Mouse (Mus musculus) testis, postnatal 14 days (tissue): Measurements from ENCODE around the gene Iqcf6.

Source experiments
- DNase-seq: peaks from one replicate; pipeline ENCODE4 v3.0.0; 2021; ENCODE audit warnings: low spot score

Gene Iqcf6

DNA sequence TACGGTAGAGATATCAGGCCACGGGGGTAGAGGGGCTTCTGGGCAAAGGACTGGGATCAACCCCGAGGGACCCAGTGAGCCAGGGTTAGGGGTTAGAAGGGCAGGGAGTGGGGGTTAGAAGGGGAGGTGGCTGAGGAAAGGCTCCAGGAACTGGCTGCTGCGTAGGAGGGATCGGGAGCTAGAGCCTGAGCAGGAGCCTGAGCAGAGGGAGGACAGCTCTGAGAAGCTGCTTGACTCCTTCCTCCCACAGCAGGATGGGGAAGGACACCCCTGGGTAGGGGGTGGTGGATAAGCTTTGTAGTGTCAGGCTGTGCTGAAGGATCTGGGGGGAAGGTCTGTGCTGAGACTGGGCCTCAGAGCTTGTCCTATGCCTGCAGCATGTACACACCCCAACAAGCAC lies 30.4 kb downstream of the Iqcf6 start:
- DNase-seq = no peak

GRCm38 (mm10) chr9:106657592-106657991 lies 31.2 kb downstream of the Iqcf6 start:
- DNase-seq = no peak

GRCm38 (mm10) chr9:106659441-106659840 lies 33.1 kb downstream of the Iqcf6 start:
- no peak for DNase-seq

DNA sequence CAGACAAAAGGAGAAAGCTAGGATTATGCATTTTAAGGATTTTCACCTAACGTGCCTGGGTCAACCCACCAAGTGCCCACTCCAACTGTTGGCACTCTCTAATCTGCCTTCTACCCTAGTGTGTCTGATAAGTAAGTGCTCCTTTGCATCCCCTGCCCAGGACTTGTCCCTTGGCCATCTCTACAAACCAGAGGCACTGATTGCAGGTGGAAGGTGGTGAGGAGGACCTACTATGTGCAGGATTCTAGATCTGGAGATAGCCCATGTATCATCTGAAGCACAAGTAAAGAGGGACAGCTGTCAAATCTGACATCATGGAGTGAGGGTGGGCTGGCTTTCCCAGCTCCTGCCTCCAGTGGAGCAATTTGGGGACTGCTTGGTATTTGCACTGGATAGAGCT lies 33.6 kb downstream of the Iqcf6 start:
- no peak for DNase-seq

DNA sequence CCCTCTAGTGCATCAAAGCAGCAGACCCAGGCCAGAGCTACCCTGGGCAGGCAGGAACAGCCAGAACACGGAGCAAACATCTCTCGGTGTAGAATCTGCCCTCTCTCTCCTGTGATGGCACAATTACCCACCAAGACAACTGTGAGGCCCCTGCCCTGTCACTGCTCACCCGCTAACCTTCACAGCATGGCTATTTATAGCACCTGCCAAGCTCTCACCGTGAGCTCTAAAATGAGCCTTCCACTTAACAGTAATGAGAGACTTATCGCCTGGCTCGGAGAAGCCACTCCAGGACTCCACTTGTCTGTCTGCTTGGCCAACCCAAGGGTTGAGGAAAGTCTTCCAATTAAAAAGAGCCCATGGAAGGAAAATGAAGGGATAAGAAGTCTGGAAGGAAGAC lies 36.8 kb downstream of the Iqcf6 start:
- no peak for DNase-seq

DNA sequence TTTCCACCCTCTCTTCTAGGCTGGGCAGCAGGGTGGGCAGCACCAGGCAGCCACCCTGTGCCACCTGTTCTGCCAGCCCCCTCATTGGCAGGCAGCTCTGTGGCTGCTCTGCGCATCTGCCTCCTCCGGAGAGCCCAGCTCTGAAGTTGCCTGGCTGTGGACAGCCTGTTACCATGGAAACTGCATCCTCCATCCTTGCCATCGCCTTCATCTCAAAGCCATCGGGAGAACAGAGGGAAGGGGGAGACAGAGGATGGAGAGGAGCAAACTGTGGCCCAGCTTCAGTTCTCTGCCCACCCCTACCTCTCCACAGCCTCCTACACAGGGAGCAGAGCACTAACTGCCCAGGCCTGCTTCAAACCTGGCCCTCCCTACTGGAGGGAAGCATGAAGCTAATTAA lies 38.1 kb downstream of the Iqcf6 start:
- no peak for DNase-seq

DNA sequence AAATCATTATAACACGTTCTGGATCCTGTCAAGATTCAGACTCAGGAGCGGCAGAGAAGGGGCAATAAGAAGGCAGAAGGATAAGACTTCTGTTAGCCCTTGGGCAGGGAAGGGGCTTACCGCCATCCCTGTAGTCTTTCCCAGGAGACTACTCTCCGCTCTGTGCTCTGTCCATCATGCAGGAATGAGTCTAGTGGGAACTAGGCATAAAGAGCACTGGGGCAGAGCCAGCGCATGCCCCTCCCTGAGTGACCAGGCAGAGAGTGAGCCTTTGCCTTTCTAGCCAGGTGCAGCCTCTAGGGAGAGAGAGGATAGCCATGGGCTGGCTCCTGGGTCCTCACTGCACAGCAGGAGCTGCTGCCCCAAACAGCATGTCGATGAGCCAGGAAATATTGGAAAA lies 38.5 kb downstream of the Iqcf6 start:
- DNase-seq = no peak

DNA sequence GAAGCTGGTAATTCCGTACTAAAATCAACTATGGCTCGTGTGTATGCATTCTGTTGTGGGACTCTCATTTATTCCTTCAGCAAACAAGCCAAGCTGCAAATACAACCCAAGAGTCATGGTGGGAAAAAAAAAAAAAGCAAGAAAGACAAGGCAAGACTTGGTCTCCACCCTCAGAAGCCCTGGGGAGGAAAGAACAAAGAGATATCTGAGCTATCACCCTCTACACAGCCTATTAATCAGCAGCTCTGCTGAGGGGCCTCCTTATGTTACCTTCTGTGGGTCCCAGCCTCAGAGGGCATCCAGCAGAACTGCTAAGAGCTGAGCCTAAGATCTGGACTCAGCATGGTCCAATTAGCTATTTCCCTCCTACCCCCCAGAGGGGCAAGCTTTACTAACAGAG lies 47.5 kb downstream of the Iqcf6 start:
- no peak for DNase-seq

- peak; percentile 47 for DNase-seq
These were observed 49.1 kb downstream of the Iqcf6 start for GRCm38 (mm10) chr9:106675480-106675879.

- no peak for DNase-seq
These were observed 49.6 kb downstream of the Iqcf6 start for GRCm38 (mm10) chr9:106675965-106676364.

GRCm38 (mm10) chr9:106676571-106676970 lies 50.2 kb downstream of the Iqcf6 start:
- no peak for DNase-seq
